Mouse (Mus musculus): Measurements from ENCODE around the gene Tfdp1. TPM values are rescaled to one million over a fixed set of nuclear protein-coding genes. Genes with fewer than 3 reads are reported as not detected.
A peak's percentile ranks its signal among the peaks of the same experiment; 100 is the strongest.

Gene Tfdp1
- total and polyA plus RNA-seq, 3 experiments = 143 to 331 (median 256) TPM

GRCm38 (mm10) chr8:13353155-13353833, 14.7 kb downstream of the Tfdp1 start (continued):
- TF ChIP-seq CHD2 (IDR thresholded peaks at IDR 0.05; ENCODE audit: low read length) (no peak), NRF1 (IDR thresholded peaks at IDR 0.05; ENCODE audit: insufficient read depth, low read depth, low read length, poor library complexity, severe bottlenecking) (no peak)

GRCm38 (mm10) chr8:13353883-13354282, 15.3 kb downstream of the Tfdp1 start:
- Histone ChIP-seq H3K36me3 (ENCODE audit: control insufficient read depth in 1 of 2, insufficient read depth in 2 of 2, low read length in 2 of 2) (peaks cover 41 to 45% of the 10 kb centered on the region in 2 experiments), H3K27me3 (ENCODE audit: control insufficient read depth in 1 of 2, insufficient read depth in 2 of 2, low read length in 2 of 2) (no peaks in the 10 kb centered on the region), H3K79me2 (ENCODE audit: control insufficient read depth, insufficient read depth, low read length, poor library complexity) (peaks cover 72% of the 10 kb centered on the region), H3K4me1 (ENCODE audit: control insufficient read depth in 1 of 2, insufficient read depth in 2 of 2, low read length in 2 of 2) (peaks cover 11 to 40% of the 10 kb centered on the region in 2 experiments), H3K9ac (ENCODE audit: control insufficient read depth, low read depth, low read length, poor library complexity, severe bottlenecking) (no peak overlapping the region), H3K9me3 (replicated peaks; ENCODE audit: insufficient read depth, low read length) (no peaks in the 10 kb centered on the region), H3K4me3 (ENCODE audit: control insufficient read depth in 1 of 2, insufficient read depth in 1 of 2, low read depth in 2 of 2, low read length in 2 of 2) (no peak overlapping the region), H3K27ac (ENCODE audit: control insufficient read depth, low read depth, low read length) (peak overlapping the region; percentile 10; the same call in 1 of the 2 replicates)
- DNase-seq (ENCODE audit: low read depth, low spot score) = no peak
- TF ChIP-seq USF2 (IDR thresholded peaks at IDR 0.05; ENCODE audit: borderline replicate concordance in 1 of 2, insufficient read depth in 1 of 2, low read depth in 1 of 2, low read length in 2 of 2) (no peak), CTCF (IDR thresholded peaks at IDR 0.05 in 2 of 3, conservative IDR thresholded peaks at IDR 0.05 in 1 of 3; ENCODE audit: control insufficient read depth in 1 of 3, insufficient read depth in 1 of 3, low read depth in 2 of 3, low read length in 3 of 3, poor library complexity in 1 of 3, severe bottlenecking in 1 of 3) (no peak), BHLHE40 (IDR thresholded peaks at IDR 0.05; ENCODE audit: borderline replicate concordance, low read depth, low read length) (no peak), RAD21 (IDR thresholded peaks at IDR 0.05; ENCODE audit: low read depth, low read length) (no peak), MEF2A (IDR thresholded peaks at IDR 0.05; ENCODE audit: extremely low read depth, insufficient replicate concordance, low read depth, low read length, poor library complexity, severe bottlenecking) (no peak), ZC3H11A (IDR thresholded peaks at IDR 0.05; ENCODE audit: low read depth, low read length) (no peak), JUND (IDR thresholded peaks at IDR 0.05; ENCODE audit: low read depth, low read length) (no peak)

- H3K79me2 ChIP-seq (ENCODE audit: control insufficient read depth, insufficient read depth, low read length, poor library complexity) = peaks cover 71% of the 10 kb centered on the region
Observed at GRCm38 (mm10) chr8:13356221-13356620, 17.7 kb downstream of the Tfdp1 start.

More at GRCm38 (mm10) chr8:13356221-13356620, 17.7 kb downstream of the Tfdp1 start:
- Histone ChIP-seq H3K4me3 (ENCODE audit: control insufficient read depth in 1 of 2, insufficient read depth in 1 of 2, low read depth in 2 of 2, low read length in 2 of 2) (no peak overlapping the region), H3K36me3 (ENCODE audit: control insufficient read depth in 1 of 2, insufficient read depth in 2 of 2, low read length in 2 of 2) (peaks cover 28 to 35% of the 10 kb centered on the region in 2 experiments), H3K4me1 (ENCODE audit: control insufficient read depth in 1 of 2, insufficient read depth in 2 of 2, low read length in 2 of 2) (peaks cover 8 to 23% of the 10 kb centered on the region in 2 experiments), H3K9ac (ENCODE audit: control insufficient read depth, low read depth, low read length, poor library complexity, severe bottlenecking) (no peak overlapping the region), H3K27me3 (ENCODE audit: control insufficient read depth in 1 of 2, insufficient read depth in 2 of 2, low read length in 2 of 2) (no peaks in the 10 kb centered on the region), H3K9me3 (replicated peaks; ENCODE audit: insufficient read depth, low read length) (no peaks in the 10 kb centered on the region), H3K27ac (ENCODE audit: control insufficient read depth, low read depth, low read length) (no peak overlapping the region)
- DNase-seq (ENCODE audit: low read depth, low spot score) = no peak
- TF ChIP-seq KAT2A (conservative IDR thresholded peaks at IDR 0.05; ENCODE audit: low read depth, low read length) (no peak), UBTF (IDR thresholded peaks at IDR 0.05; ENCODE audit: borderline replicate concordance, insufficient read depth, low read depth, low read length) (no peak), MYB (IDR thresholded peaks at IDR 0.05; ENCODE audit: low read depth, low read length) (no peak), ELF1 (IDR thresholded peaks at IDR 0.05; ENCODE audit: low read depth, low read length) (no peak), E2F4 (IDR thresholded peaks at IDR 0.05; ENCODE audit: borderline replicate concordance, low read depth, low read length) (no peak)
